Mouse (Mus musculus): ENCODE results near the gene Rbmx2.

GRCm38 (mm10) chrX:48674171-48674570 lies 20.6 kb upstream of the Rbmx2 start, which contains the start of gene Gpr119:
- TF ChIP-seq CTCF (IDR thresholded peaks at IDR 0.05; ENCODE audit: insufficient read depth, low read depth, low read length): no peak
- no peak for TF ChIP-seq POLR2A (IDR thresholded peaks at IDR 0.05; ENCODE audit: insufficient read depth, low read depth, low read length)

All from olfactory bulb, adult 2 months (tissue).